Mouse (Mus musculus) embryonic facial prominence, embryonic 15.5 days (tissue): ENCODE data around the gene Tmed11. TPM values are rescaled to one million over a fixed set of nuclear protein-coding genes. Genes with fewer than 3 reads are reported as not detected.

Experiments used
- ATAC-seq: fragments of 200-750 bp; cut with Nextera tagmentation; 2 replicates; pipeline ENCODE4 v1.8.0; 2017; ENCODE audit warnings: low read depth, moderate TSS enrichment; ENCODE audit not compliant: insufficient number of reproducible peaks, low FRiP score, low TSS enrichment
- H3K27ac ChIP-seq: fragments of 300-500 bp; sonication (generic); replicated peaks from 2 replicates; pipeline ENCODE4 v1.5.1; 2015; ENCODE audit warnings: mild to moderate bottlenecking, inconsistent platforms
- H3K27me3 ChIP-seq: fragments of 300-500 bp; sonication (generic); 2 replicates; pipeline ENCODE4 v1.6.1; 2015; ENCODE audit warnings: inconsistent platforms
- H3K36me3 ChIP-seq: fragments of 300-500 bp; sonication (generic); 2 replicates; pipeline ENCODE4 v1.6.1; 2015; ENCODE audit warnings: mild to moderate bottlenecking, inconsistent platforms
- H3K4me1 ChIP-seq: fragments of 300-500 bp; sonication (generic); 2 replicates; pipeline ENCODE4 v1.6.1; 2015; ENCODE audit warnings: inconsistent platforms
- H3K4me2 ChIP-seq: fragments of 300-500 bp; sonication (generic); replicated peaks from 2 replicates; pipeline ENCODE4 v1.6.1; 2015; ENCODE audit warnings: mild to moderate bottlenecking, inconsistent platforms
- H3K4me3 ChIP-seq: fragments of 300-500 bp; sonication (generic); replicated peaks from 2 replicates; pipeline ENCODE4 v1.5.1; 2015; ENCODE audit warnings: mild to moderate bottlenecking, inconsistent platforms
- H3K9ac ChIP-seq: fragments of 300-500 bp; sonication (generic); 2 replicates; pipeline ENCODE4 v1.6.1; 2015; ENCODE audit warnings: inconsistent platforms
- H3K9me3 ChIP-seq: fragments of 300-500 bp; sonication (generic); replicated peaks from 2 replicates; pipeline ENCODE4 v1.6.1; 2016; ENCODE audit warnings: inconsistent platforms
- WGBS: fragments of 180-500 bp; shearing (Covaris S2); methylation state at CpG from one replicate; pipeline ENCODE4 v1.1.7; 2015; 5-methylcytosine and 5-hydroxymethylcytosine counted together
- polyA plus RNA-seq: library from polyadenylated mRNA; unstranded; fragments of >200 nt; fragmentation: Nextera tagmentation; extraction: Ambion mirVana; gene quantifications from 2 replicates; pipeline ENCODE4 v1.2.1, GENCODE M21; 2015

Gene Tmed11
- polyA plus RNA-seq, 1 experiment from 2014 or later: not detected

DNA sequence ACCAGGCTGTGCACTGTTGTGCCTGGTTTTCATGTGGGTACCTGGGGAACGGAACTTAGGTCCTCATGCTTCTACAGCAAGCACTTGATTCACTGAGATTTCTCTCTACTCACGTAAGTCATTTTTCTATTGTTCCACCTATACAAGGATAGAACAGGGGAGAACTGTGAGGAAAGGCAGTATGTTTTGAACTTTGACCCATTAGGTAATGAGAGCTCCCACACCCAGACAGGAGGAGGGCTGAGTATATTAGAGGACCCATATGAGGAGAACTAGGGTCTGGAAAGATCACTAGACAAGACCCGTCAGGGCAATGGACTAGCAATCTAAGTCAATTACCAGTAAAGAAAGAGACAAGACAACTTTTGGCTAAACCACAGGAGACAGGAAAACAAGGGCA lies 50.5 kb downstream of the Tmed11 start:
- Histone ChIP-seq H3K27me3 (no peaks in the 10 kb centered on the region), H3K27ac (no peak overlapping the region), H3K9me3 (no peaks in the 10 kb centered on the region), H3K4me1 (no peaks in the 10 kb centered on the region), H3K4me2 (no peak overlapping the region), H3K9ac (no peak overlapping the region), H3K4me3 (no peak overlapping the region), H3K36me3 (no peaks in the 10 kb centered on the region)
- ATAC-seq: no peak
- WGBS: 75% methylated on average over 3 of the region's 3 CpGs

DNA sequence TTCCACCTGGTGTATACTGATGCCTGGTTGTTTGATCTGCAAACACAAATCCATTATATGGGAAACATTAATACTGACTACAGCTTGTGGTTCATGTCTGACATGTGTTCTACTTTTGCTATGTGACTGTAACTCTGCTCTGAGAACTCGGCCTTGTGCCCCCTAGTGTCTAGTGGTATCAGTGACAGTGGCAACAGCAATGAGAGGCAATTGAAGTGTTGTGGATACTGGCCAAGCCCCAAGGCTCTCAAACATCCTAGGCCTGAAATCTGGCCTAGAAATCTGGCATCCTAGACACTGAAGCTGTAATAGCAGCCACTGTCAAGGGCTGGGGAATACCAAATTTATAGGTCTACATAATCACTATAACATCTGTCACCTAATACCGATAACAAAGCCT lies 51.3 kb downstream of the Tmed11 start:
- no peaks in the 10 kb centered on the region for H3K27me3 ChIP-seq
- no peak overlapping the region for H3K4me3 ChIP-seq
- 72% methylated on average over 2 of the region's 2 CpGs for WGBS
- ATAC-seq: no peak
- H3K4me2 ChIP-seq: no peak overlapping the region
- H3K4me1 ChIP-seq: no peaks in the 10 kb centered on the region
- H3K27ac ChIP-seq: no peak overlapping the region
- H3K9me3 ChIP-seq: no peaks in the 10 kb centered on the region
- H3K36me3 ChIP-seq: no peaks in the 10 kb centered on the region
- no peak overlapping the region for H3K9ac ChIP-seq

- no peak overlapping the region for H3K4me2 ChIP-seq
- no peaks in the 10 kb centered on the region for H3K4me1 ChIP-seq
- no peaks in the 10 kb centered on the region for H3K27me3 ChIP-seq
- no peak overlapping the region for H3K4me3 ChIP-seq
- WGBS: 67% methylated on average over 2 of the region's 2 CpGs
- H3K9ac ChIP-seq: no peak overlapping the region
- no peaks in the 10 kb centered on the region for H3K36me3 ChIP-seq
- H3K27ac ChIP-seq: no peak overlapping the region
- no peaks in the 10 kb centered on the region for H3K9me3 ChIP-seq
- no peak for ATAC-seq
These were observed 52.6 kb downstream of the Tmed11 start for GRCm38 (mm10) chr5:108742596-108742995.

- no peak overlapping the region for H3K9ac ChIP-seq
These were observed 53.3 kb downstream of the Tmed11 start for GRCm38 (mm10) chr5:108741844-108742243.

DNA sequence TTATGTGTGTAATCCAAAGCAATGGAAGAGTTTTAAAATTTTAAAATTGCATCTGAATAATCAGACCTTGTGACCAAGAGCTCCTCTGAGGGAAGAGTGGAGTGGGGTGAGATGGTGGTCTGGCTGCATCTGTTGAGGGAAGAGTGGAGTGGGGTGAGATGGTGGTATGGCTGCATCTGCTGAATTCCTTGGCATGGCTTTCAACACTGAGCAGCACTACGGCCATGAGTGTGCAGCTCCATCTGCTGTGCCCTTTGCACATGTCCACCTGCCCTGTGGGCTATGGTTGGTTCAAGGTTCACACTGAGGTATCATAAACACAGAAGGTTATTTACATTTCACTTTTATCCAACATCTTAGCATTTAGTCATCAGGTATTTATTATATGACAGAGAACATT lies 67.7 kb downstream of the Tmed11 start:
- no peak for ATAC-seq
- no peak overlapping the region for H3K27ac ChIP-seq
- no peaks in the 10 kb centered on the region for H3K36me3 ChIP-seq
- H3K9ac ChIP-seq: no peak overlapping the region
- no peaks in the 10 kb centered on the region for H3K4me1 ChIP-seq
- no peaks in the 10 kb centered on the region for H3K27me3 ChIP-seq
- no peak overlapping the region for H3K4me3 ChIP-seq
- WGBS: 80% methylated on average over 1 of the region's 1 CpGs
- no peaks in the 10 kb centered on the region for H3K9me3 ChIP-seq
- no peak overlapping the region for H3K4me2 ChIP-seq

More at GRCm38 (mm10) chr5:108741844-108742243, 53.3 kb downstream of the Tmed11 start:
- WGBS: 69% methylated on average over 2 of the region's 2 CpGs
- H3K4me1 ChIP-seq: no peaks in the 10 kb centered on the region
- H3K9me3 ChIP-seq: no peaks in the 10 kb centered on the region
- ATAC-seq: no peak
- no peaks in the 10 kb centered on the region for H3K27me3 ChIP-seq
- no peak overlapping the region for H3K27ac ChIP-seq
- no peak overlapping the region for H3K4me2 ChIP-seq
- no peak overlapping the region for H3K4me3 ChIP-seq
- no peaks in the 10 kb centered on the region for H3K36me3 ChIP-seq

Other genes with a start within 250 kb of the Tmed11 start
- 0.38 and 0.89 TPM in 2 replicates for gene Cplx1, start 245.3 kb downstream of the Tmed11 start, polyA plus RNA-seq
- gene Gak, start 165.6 kb downstream of the Tmed11 start, polyA plus RNA-seq: 47.9 and 56.4 TPM in 2 replicates
- 27.4 and 29.4 TPM in 2 replicates for gene Tmem175, start 165.6 kb downstream of the Tmed11 start, polyA plus RNA-seq
- 17.3 and 18.1 TPM in 2 replicates for gene Idua, start 135.0 kb downstream of the Tmed11 start, polyA plus RNA-seq
- gene Dgkq, start 125.7 kb downstream of the Tmed11 start, polyA plus RNA-seq: 14.6 and 17.4 TPM in 2 replicates
- 0.93 and 0.96 TPM in 2 replicates for gene Slc26a1, start 119.8 kb downstream of the Tmed11 start, polyA plus RNA-seq
- gene Fgfrl1, start 103.0 kb downstream of the Tmed11 start, polyA plus RNA-seq: 29.0 and 29.4 TPM in 2 replicates
- not detected in 2 replicates for gene Rnf212, start 20.4 kb downstream of the Tmed11 start, polyA plus RNA-seq
- gene Vmn2r8, start 13.5 kb upstream of the Tmed11 start, polyA plus RNA-seq: not detected in 2 replicates
- 0.01 TPM in 1 of 2 replicates, not detected in the other for gene Vmn2r9, start 57.2 kb upstream of the Tmed11 start, polyA plus RNA-seq
- gene Vmn2r10, start 211.2 kb upstream of the Tmed11 start, polyA plus RNA-seq: not detected in 2 replicates